Mouse (Mus musculus): Measurements from ENCODE around the gene Olfr557. TPM values are rescaled to one million over a fixed set of nuclear protein-coding genes. Genes with fewer than 3 reads are reported as not detected.

The Olfr557 gene
- polyA plus RNA-seq, 1 experiment from 2014 or later, result not detected

DNA sequence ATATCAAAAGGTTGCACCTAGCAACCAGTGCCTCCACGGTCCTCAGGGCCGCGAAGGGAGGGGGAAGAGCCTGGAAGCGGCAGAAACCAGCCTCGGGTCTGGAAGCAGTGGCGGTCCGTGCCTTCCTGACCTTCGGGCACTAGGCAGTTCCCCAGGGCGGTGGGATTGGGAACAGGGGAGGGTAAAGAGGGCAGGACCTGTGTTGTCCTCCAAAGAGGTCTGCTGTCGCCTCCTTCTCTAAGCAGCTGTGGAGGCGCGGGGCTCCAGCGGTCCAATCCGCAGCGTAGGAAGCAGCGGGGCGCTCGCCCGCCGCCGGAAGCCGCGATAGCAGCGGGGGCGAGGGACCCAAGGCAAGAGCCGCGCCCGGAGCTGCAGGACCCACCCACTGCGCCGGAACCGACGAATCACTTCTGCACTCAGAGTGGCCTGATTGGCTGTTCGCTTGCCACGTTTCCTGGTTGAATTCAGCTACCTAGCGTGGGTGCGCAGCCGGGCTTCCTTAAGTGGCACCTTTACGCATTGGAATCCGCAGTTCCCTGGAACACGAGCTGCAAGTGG, 8.7 kb upstream of the Olfr557 start, which contains the start of gene Trim68:
Gene Trim68 (minus strand): TSS at position 384 of the 558 bp plus-strand sequence.
- Histone ChIP-seq H3K4me3 (ENCODE audit: low read depth, low read length) (peak within 1 kb of the TSS; percentile 62), H3K36me3 (ENCODE audit: control insufficient read depth, insufficient read depth, low read length) (no peaks in the 10 kb centered on the region), H3K27ac (replicated peaks) (peak within 1 kb of the TSS; percentile 88), H3K4me1 (replicated peaks; ENCODE audit: control insufficient read depth, insufficient read depth) (no peaks in the 10 kb centered on the region), H3K9me3 (ENCODE audit: control insufficient read depth, low read length) (no peaks in the 10 kb centered on the region), H3K27me3 (ENCODE audit: control insufficient read depth, insufficient read depth, low read length) (no peaks in the 10 kb centered on the region), H3K4me2 (replicated peaks; ENCODE audit: low read depth) (peak within 1 kb of the TSS; percentile 78), H3K9ac (ENCODE audit: low read length) (peak within 1 kb of the TSS; percentile 75)
- ATAC-seq (ENCODE audit: low FRiP score, low TSS enrichment), result peak; percentile 100
- WGBS, result under 1% methylated on average over 40 of the region's 40 CpGs
- DNase-seq (ENCODE audit: low spot score), result peak; percentile 94
- TF ChIP-seq EP300 (optimal IDR thresholded peaks at IDR 0.05) (no peak), CTCF (IDR thresholded peaks at IDR 0.05; ENCODE audit: low read depth) (peak; percentile 5; the same call in 1 of the 2 replicates)

- DNase-seq (ENCODE audit: low spot score) (no peak), ATAC-seq (ENCODE audit: low FRiP score, low TSS enrichment) (no peak)
- TF ChIP-seq CTCF (IDR thresholded peaks at IDR 0.05; ENCODE audit: low read depth) (no peak), EP300 (optimal IDR thresholded peaks at IDR 0.05) (no peak)
- WGBS, result 91% methylated on average over 7 of the region's 7 CpGs
- H3K4me1 ChIP-seq (replicated peaks; ENCODE audit: control insufficient read depth, insufficient read depth), result no peaks in the 10 kb centered on the region
- H3K4me2 ChIP-seq (replicated peaks; ENCODE audit: low read depth), result no peak overlapping the region
- H3K9me3 ChIP-seq (ENCODE audit: control insufficient read depth, low read length), result no peaks in the 10 kb centered on the region
- H3K9ac ChIP-seq (ENCODE audit: low read length), result no peak overlapping the region
- H3K4me3 ChIP-seq (ENCODE audit: low read depth, low read length), result no peak overlapping the region
- H3K36me3 ChIP-seq (ENCODE audit: control insufficient read depth, insufficient read depth, low read length), result no peaks in the 10 kb centered on the region
- H3K27ac ChIP-seq (replicated peaks), result no peak overlapping the region
- no peaks in the 10 kb centered on the region for H3K27me3 ChIP-seq (ENCODE audit: control insufficient read depth, insufficient read depth, low read length)
These were observed 2.8 kb downstream of the Olfr557 start for GRCm38 (mm10) chr7:102698461-102698860.

GRCm38 (mm10) chr7:102701915-102702314, 6.2 kb downstream of the Olfr557 start, which contains the start of gene Olfr558:
Gene Olfr558 (plus strand): TSS chr7:102702215.
- Histone ChIP-seq H3K4me1 (replicated peaks; ENCODE audit: control insufficient read depth, insufficient read depth) (no peaks in the 10 kb centered on the region), H3K36me3 (ENCODE audit: control insufficient read depth, insufficient read depth, low read length) (no peaks in the 10 kb centered on the region), H3K27me3 (ENCODE audit: control insufficient read depth, insufficient read depth, low read length) (no peaks in the 10 kb centered on the region), H3K9me3 (ENCODE audit: control insufficient read depth, low read length) (no peaks in the 10 kb centered on the region), H3K9ac (ENCODE audit: low read length) (no peak within 1 kb of the TSS), H3K4me3 (ENCODE audit: low read depth, low read length) (no peak within 1 kb of the TSS), H3K4me2 (replicated peaks; ENCODE audit: low read depth) (no peak within 1 kb of the TSS), H3K27ac (replicated peaks) (no peak within 1 kb of the TSS)
- no peak for TF ChIP-seq CTCF (IDR thresholded peaks at IDR 0.05; ENCODE audit: low read depth)
- no peak for TF ChIP-seq EP300 (optimal IDR thresholded peaks at IDR 0.05)
- no peak for ATAC-seq (ENCODE audit: low FRiP score, low TSS enrichment)
- DNase-seq (ENCODE audit: low spot score), result no peak

GRCm38 (mm10) chr7:102718970-102719369, 23.3 kb downstream of the Olfr557 start, which contains the start of gene Olfr33:
Gene Olfr33 (minus strand): TSS chr7:102719070.
- no peaks in the 10 kb centered on the region for H3K36me3 ChIP-seq (ENCODE audit: control insufficient read depth, insufficient read depth, low read length)
- H3K4me1 ChIP-seq (replicated peaks; ENCODE audit: control insufficient read depth, insufficient read depth), result no peaks in the 10 kb centered on the region
- DNase-seq (ENCODE audit: low spot score), result no peak
- H3K27me3 ChIP-seq (ENCODE audit: control insufficient read depth, insufficient read depth, low read length), result no peaks in the 10 kb centered on the region
- H3K9ac ChIP-seq (ENCODE audit: low read length), result no peak within 1 kb of the TSS
- WGBS, result 27% methylated on average over 1 of the region's 1 CpGs
- no peak within 1 kb of the TSS for H3K4me3 ChIP-seq (ENCODE audit: low read depth, low read length)
- TF ChIP-seq CTCF (IDR thresholded peaks at IDR 0.05; ENCODE audit: low read depth), result no peak
- TF ChIP-seq EP300 (optimal IDR thresholded peaks at IDR 0.05), result no peak
- H3K4me2 ChIP-seq (replicated peaks; ENCODE audit: low read depth), result no peak within 1 kb of the TSS
- H3K27ac ChIP-seq (replicated peaks), result no peak within 1 kb of the TSS
- ATAC-seq (ENCODE audit: low FRiP score, low TSS enrichment), result no peak
- no peaks in the 10 kb centered on the region for H3K9me3 ChIP-seq (ENCODE audit: control insufficient read depth, low read length)

DNA sequence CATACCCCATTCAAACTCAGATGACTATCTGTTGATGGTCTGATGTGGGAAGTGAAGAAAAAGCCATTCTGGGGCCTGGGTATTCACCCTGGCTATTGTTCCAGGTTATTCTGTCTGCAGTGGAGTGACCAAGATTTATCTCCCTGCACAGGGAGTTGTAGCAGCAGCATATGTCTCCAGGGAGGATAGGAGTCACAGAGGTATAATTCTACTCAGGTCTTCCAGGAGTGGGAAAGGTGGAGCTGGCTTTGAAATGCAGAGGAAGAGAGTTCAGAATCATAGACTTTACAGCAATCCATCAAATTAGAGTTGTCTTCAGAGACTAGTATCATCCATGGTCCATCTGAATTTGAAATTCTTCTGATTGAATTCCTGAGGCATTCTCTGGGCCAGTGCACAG, 31.7 kb downstream of the Olfr557 start, which contains the start of gene Olfr559:
Gene Olfr559 (minus strand): TSS at position 101 of the 400 bp plus-strand sequence.
- ATAC-seq (ENCODE audit: low FRiP score, low TSS enrichment), result no peak
- Histone ChIP-seq H3K36me3 (ENCODE audit: control insufficient read depth, insufficient read depth, low read length) (no peaks in the 10 kb centered on the region), H3K27ac (replicated peaks) (no peak within 1 kb of the TSS), H3K9ac (ENCODE audit: low read length) (no peak within 1 kb of the TSS), H3K9me3 (ENCODE audit: control insufficient read depth, low read length) (no peaks in the 10 kb centered on the region), H3K4me1 (replicated peaks; ENCODE audit: control insufficient read depth, insufficient read depth) (no peaks in the 10 kb centered on the region), H3K4me2 (replicated peaks; ENCODE audit: low read depth) (no peak within 1 kb of the TSS), H3K4me3 (ENCODE audit: low read depth, low read length) (no peak within 1 kb of the TSS), H3K27me3 (ENCODE audit: control insufficient read depth, insufficient read depth, low read length) (no peaks in the 10 kb centered on the region)
- DNase-seq (ENCODE audit: low spot score), result no peak
- TF ChIP-seq CTCF (IDR thresholded peaks at IDR 0.05; ENCODE audit: low read depth), result no peak
- TF ChIP-seq EP300 (optimal IDR thresholded peaks at IDR 0.05), result no peak

- no peak overlapping the region for H3K27ac ChIP-seq (replicated peaks)
- H3K4me2 ChIP-seq (replicated peaks; ENCODE audit: low read depth), result no peak overlapping the region
- ATAC-seq (ENCODE audit: low FRiP score, low TSS enrichment) (no peak), DNase-seq (ENCODE audit: low spot score) (no peak)
- H3K36me3 ChIP-seq (ENCODE audit: control insufficient read depth, insufficient read depth, low read length), result no peaks in the 10 kb centered on the region
- WGBS, result 15% methylated on average over 1 of the region's 1 CpGs
- H3K27me3 ChIP-seq (ENCODE audit: control insufficient read depth, insufficient read depth, low read length), result no peaks in the 10 kb centered on the region
- H3K4me3 ChIP-seq (ENCODE audit: low read depth, low read length), result no peak overlapping the region
- no peaks in the 10 kb centered on the region for H3K9me3 ChIP-seq (ENCODE audit: control insufficient read depth, low read length)
- TF ChIP-seq EP300 (optimal IDR thresholded peaks at IDR 0.05), result no peak
- TF ChIP-seq CTCF (IDR thresholded peaks at IDR 0.05; ENCODE audit: low read depth), result no peak
- H3K4me1 ChIP-seq (replicated peaks; ENCODE audit: control insufficient read depth, insufficient read depth), result no peaks in the 10 kb centered on the region
- no peak overlapping the region for H3K9ac ChIP-seq (ENCODE audit: low read length)
These were observed 38.1 kb downstream of the Olfr557 start for GRCm38 (mm10) chr7:102733793-102734192.

All from stomach, postnatal 0 days (tissue).